Mouse (Mus musculus): ENCODE data around the gene Itgb4.

DNA sequence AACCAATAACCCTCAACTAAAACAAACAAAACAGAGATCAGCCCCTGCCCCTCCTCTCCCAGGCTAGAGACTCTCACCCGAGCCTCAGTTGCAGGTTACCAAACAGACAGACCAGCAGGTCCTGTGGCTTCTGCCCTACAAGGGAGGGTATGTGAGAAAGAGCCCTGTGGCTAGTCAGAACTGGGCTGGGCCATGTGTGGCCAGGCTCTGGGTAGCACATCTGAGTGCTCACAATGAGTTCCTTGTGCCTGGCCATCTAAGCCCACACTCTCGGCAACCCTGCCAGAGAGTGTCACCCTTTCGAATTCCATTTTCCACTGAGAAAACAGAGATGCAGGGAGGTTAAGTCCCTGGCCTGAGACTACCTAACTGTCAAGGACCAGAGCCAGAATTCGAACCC lies 17.6 kb downstream of the Itgb4 start:
- TF ChIP-seq GATA1 (IDR thresholded peaks at IDR 0.05; ENCODE audit: low read length) (no peak), TAL1 (IDR thresholded peaks at IDR 0.05; ENCODE audit: low read length) (no peak)

Measured in erythroblast, embryonic 14.5 days (primary cell).